Mouse (Mus musculus) midbrain, embryonic 11.5 days (tissue): ENCODE data around the gene Fem1b. TPM values are rescaled to one million over a fixed set of nuclear protein-coding genes. Genes with fewer than 3 reads are reported as not detected.

Source experiments
- ATAC-seq: fragments of 200-750 bp; cut with Nextera tagmentation; 2 replicates; pipeline ENCODE4 v1.8.0; 2017; ENCODE audit warnings: moderate TSS enrichment, moderate library complexity; ENCODE audit not compliant: low FRiP score
- DNase-seq: peaks from one replicate; pipeline ENCODE4 v3.0.0; 2015; ENCODE audit warnings: low spot score; ENCODE audit errors: missing footprints
- H3K27ac ChIP-seq: fragments of 300-500 bp; sonication (generic); 2 replicates; pipeline ENCODE4 v1.5.1; 2014; ENCODE audit warnings: low read depth, low read length
- H3K27me3 ChIP-seq: fragments of 300-500 bp; sonication (generic); 2 replicates; pipeline ENCODE4 v1.6.1; 2014; ENCODE audit warnings: mild to moderate bottlenecking, low read length, moderate library complexity, mixed read lengths; ENCODE audit not compliant: control insufficient read depth, insufficient read depth
- H3K36me3 ChIP-seq: fragments of 300-500 bp; sonication (generic); 2 replicates; pipeline ENCODE4 v1.6.1; 2014; ENCODE audit warnings: mild to moderate bottlenecking, low read length, moderate library complexity, mixed read lengths; ENCODE audit not compliant: control insufficient read depth, insufficient read depth
- H3K4me1 ChIP-seq: fragments of 300-500 bp; sonication (generic); 2 replicates; pipeline ENCODE4 v1.6.1; 2014; ENCODE audit warnings: low read length; ENCODE audit not compliant: control insufficient read depth, insufficient read depth
- H3K4me2 ChIP-seq: fragments of 300-500 bp; sonication (generic); 2 replicates; pipeline ENCODE4 v1.6.1; 2014; ENCODE audit warnings: mild to moderate bottlenecking, moderate library complexity
- H3K4me3 ChIP-seq: fragments of 300-500 bp; sonication (generic); 2 replicates; pipeline ENCODE4 v1.5.1; 2014; ENCODE audit warnings: low read depth, low read length
- H3K9ac ChIP-seq: fragments of 300-500 bp; sonication (generic); 2 replicates; pipeline ENCODE4 v1.6.1; 2014; ENCODE audit warnings: low read length
- H3K9me3 ChIP-seq: fragments of 300-500 bp; sonication (generic); 2 replicates; pipeline ENCODE4 v1.6.1; 2016; ENCODE audit warnings: low read length; ENCODE audit not compliant: control insufficient read depth
- WGBS: fragments of 180-500 bp; shearing (Covaris S2); extraction: QIAGEN DNeasy Blood & Tissue Kit; methylation state at CpG from one replicate; pipeline ENCODE4 v1.1.7; 2014; 5-methylcytosine and 5-hydroxymethylcytosine counted together
- polyA plus RNA-seq: library from polyadenylated mRNA; unstranded; fragments of >200 nt; fragmentation: Nextera tagmentation; extraction: Ambion mirVana; gene quantifications from 2 replicates; pipeline ENCODE4 v1.2.1, GENCODE M21; 2014

The Fem1b gene
- polyA plus RNA-seq, 1 experiment from 2014 or later: 63.7 TPM

DNA sequence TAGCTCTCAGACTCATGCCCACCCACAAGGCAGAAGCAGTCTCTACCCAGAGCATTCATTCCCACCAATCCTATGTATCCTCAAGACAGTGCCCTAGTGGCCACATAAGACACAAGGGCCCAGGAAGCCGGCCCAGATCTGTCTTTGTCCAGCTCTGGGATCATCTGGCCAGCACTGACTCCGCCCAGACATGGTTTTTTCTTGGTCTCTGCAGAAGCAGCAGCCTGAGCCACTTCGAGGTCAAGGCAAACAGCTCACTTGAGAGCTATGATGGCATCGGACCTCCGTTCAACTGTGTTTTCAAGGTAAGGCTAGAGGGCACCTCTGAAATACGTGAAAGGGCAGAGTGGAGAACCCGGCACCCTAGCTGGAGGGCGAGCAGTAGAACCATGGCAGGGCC, 39.0 kb downstream of the Fem1b start:
- whole genome bisulfite sequencing: 87% methylated on average over 8 of the region's 8 CpGs
- ATAC-seq (no peak), DNase-seq (no peak)
- H3K4me2 ChIP-seq: no peak overlapping the region
- no peak overlapping the region for H3K9ac ChIP-seq
- H3K9me3 ChIP-seq: no peaks in the 10 kb centered on the region
- H3K4me1 ChIP-seq: no peaks in the 10 kb centered on the region
- no peaks in the 10 kb centered on the region for H3K36me3 ChIP-seq
- H3K27me3 ChIP-seq: no peaks in the 10 kb centered on the region; the same call in 1 of the 2 replicates
- no peak overlapping the region for H3K27ac ChIP-seq
- H3K4me3 ChIP-seq: no peak overlapping the region

DNA sequence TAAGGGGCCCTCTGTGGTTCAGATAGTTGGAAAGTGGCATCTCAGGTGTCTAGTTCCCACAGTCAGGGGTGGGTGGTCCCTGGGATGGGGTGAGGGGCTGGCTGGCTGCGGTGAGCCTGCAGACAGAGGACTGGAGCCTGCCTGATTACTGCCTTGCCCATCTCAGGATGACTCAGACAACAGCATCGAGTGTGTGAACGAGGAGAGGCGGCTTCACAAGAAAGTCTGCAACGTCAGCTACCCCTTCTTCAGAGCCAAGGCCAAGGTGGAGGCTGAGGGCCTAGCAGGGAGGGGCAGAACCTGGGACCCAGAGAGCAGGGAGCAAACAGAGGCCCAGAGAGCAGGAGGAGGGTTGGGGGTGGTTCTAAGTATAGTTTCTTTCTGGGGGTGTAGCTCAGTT, 43.4 kb downstream of the Fem1b start:
- Histone ChIP-seq H3K4me3 (no peak overlapping the region), H3K36me3 (no peaks in the 10 kb centered on the region), H3K9ac (no peak overlapping the region), H3K4me2 (no peak overlapping the region), H3K27me3 (no peaks in the 10 kb centered on the region; the same call in 1 of the 2 replicates), H3K4me1 (no peaks in the 10 kb centered on the region), H3K27ac (no peak overlapping the region), H3K9me3 (no peaks in the 10 kb centered on the region)
- no peak for DNase-seq
- 85% methylated on average over 5 of the region's 5 CpGs for WGBS
- no peak for ATAC-seq

DNA sequence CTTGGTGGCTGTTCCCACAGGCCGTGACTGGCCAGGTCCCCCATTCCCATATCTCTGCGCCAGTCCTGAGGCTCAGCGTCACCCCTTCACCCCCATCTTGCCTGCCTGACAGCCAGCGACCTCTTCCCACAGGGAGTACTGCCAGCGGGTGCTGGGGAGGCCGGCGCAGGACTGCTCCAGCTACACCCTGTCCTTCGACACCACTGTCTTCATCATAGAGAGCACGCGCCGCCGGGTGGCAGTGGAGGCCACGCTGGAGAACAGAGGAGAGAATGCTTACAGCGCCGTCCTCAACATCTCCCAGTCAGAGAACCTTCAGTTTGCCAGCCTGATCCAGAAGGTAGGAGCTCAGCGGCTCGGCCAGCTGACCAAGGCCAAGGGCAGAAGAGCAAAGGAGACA, 44.3 kb downstream of the Fem1b start:
- H3K27me3 ChIP-seq: no peaks in the 10 kb centered on the region; the same call in 1 of the 2 replicates
- no peak overlapping the region for H3K9ac ChIP-seq
- no peak overlapping the region for H3K4me2 ChIP-seq
- H3K4me3 ChIP-seq: no peak overlapping the region
- H3K27ac ChIP-seq: no peak overlapping the region
- WGBS: 69% methylated on average over 17 of the region's 17 CpGs
- H3K4me1 ChIP-seq: no peaks in the 10 kb centered on the region
- ATAC-seq (no peak), DNase-seq (no peak)
- no peaks in the 10 kb centered on the region for H3K9me3 ChIP-seq
- H3K36me3 ChIP-seq: no peaks in the 10 kb centered on the region

DNA sequence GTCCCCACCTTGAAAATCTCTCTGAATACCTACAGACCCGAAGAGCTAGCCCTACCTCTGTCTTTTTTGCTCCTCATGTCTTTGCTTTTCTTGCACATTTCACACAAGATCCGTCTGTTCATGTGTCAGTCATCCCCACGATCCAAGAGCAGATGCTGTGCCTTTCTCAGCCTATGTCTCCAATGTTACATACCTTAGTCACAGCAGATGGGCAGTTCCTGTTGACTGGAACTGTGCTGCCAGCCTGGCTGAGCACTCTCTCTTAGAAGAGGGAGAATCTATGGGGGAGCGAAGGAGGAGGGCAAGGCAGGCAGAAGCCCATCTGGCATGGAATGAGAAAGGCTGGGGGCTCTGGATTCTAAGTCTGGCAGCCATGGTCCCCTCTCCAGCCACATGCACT, 46.4 kb downstream of the Fem1b start:
- H3K9ac ChIP-seq: no peak overlapping the region
- ATAC-seq (no peak), DNase-seq (peak; percentile 56)
- 79% methylated on average over 4 of the region's 4 CpGs for WGBS
- no peak overlapping the region for H3K4me3 ChIP-seq
- H3K27ac ChIP-seq: no peak overlapping the region
- H3K9me3 ChIP-seq: no peaks in the 10 kb centered on the region
- H3K4me1 ChIP-seq: no peaks in the 10 kb centered on the region
- no peaks in the 10 kb centered on the region for H3K36me3 ChIP-seq
- no peaks in the 10 kb centered on the region; the same call in 1 of the 2 replicates for H3K27me3 ChIP-seq
- H3K4me2 ChIP-seq: no peak overlapping the region

DNA sequence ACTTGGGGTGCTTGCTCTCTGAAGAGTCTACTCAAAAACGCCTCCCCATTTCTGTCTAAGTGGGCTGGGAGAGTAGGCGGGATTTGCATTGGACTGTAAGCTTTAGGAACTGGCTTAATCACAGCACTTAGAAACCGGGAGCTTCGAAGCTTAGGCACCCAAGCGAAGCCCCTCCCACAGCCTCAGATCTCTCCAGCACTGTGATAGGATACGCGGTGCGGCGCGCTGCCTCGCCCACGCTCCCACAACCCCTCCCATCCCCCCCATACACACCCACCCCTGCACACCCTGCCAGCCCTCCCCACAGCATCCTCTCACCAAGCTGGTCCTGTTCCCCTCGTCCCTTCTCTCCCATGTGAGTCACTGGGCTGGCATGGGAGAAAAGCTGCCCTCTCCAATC, 48.3 kb downstream of the Fem1b start:
- H3K36me3 ChIP-seq: no peaks in the 10 kb centered on the region
- no peak overlapping the region for H3K4me3 ChIP-seq
- ATAC-seq: no peak
- H3K27me3 ChIP-seq: no peaks in the 10 kb centered on the region; the same call in 1 of the 2 replicates
- no peaks in the 10 kb centered on the region for H3K9me3 ChIP-seq
- H3K4me1 ChIP-seq: no peaks in the 10 kb centered on the region
- DNase-seq: peak; percentile 85
- no peak overlapping the region; the same call in 1 of the 2 replicates for H3K4me2 ChIP-seq
- H3K27ac ChIP-seq: no peak overlapping the region
- WGBS: 15% methylated on average over 13 of the region's 13 CpGs
- H3K9ac ChIP-seq: no peak overlapping the region

DNA sequence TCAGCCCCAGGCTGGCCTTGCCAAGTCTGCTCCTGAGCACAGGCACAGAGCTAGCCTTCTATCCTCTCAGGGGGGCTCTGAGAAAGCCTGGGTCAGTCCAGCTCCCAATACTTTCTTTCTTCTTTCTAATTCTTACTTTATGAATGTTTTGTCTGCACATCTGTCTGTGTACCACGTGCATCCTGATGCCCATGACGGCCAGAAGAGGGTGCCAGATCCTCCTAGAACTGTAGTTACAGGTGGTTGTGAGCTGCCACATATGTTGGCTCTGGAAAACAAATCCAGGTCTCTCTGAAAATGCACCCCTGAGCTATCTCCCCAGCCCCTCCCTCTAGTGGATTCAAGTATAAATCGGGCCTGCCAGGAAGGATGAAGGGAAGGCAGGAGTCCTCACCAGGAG, 52.1 kb downstream of the Fem1b start:
- no peaks in the 10 kb centered on the region for H3K27me3 ChIP-seq
- no peak overlapping the region for H3K4me2 ChIP-seq
- WGBS: 61% methylated on average over 3 of the region's 3 CpGs
- no peak overlapping the region for H3K4me3 ChIP-seq
- H3K9me3 ChIP-seq: no peaks in the 10 kb centered on the region
- H3K36me3 ChIP-seq: no peaks in the 10 kb centered on the region
- H3K27ac ChIP-seq: no peak overlapping the region
- DNase-seq: no peak
- H3K4me1 ChIP-seq: no peaks in the 10 kb centered on the region
- no peak overlapping the region for H3K9ac ChIP-seq
- ATAC-seq: no peak

DNA sequence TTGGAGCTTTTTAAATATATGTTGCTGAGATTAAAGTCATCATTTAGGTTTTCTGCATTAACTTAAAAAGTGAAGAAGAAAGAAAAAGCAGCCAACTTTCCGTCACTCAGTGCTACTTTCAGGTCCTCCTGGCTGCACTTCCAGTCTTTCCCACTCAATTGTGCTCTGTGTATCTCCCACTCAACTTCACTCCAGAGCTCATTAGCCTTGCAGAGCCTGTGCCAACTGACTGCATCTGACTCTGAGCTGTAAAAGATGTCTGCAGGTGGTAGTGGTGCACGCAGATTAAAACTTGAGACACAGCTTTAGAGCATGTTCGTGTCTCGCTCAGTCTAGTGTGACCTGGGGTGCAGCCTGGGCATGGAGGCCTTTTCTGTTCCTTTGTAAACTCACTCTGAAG, 53.4 kb downstream of the Fem1b start:
- 71% methylated on average over 4 of the region's 4 CpGs for WGBS
- H3K4me2 ChIP-seq: no peak overlapping the region
- H3K9ac ChIP-seq: no peak overlapping the region
- H3K4me3 ChIP-seq: no peak overlapping the region
- H3K4me1 ChIP-seq: no peaks in the 10 kb centered on the region
- no peaks in the 10 kb centered on the region for H3K9me3 ChIP-seq
- ATAC-seq (no peak), DNase-seq (no peak)
- H3K27ac ChIP-seq: no peak overlapping the region
- no peaks in the 10 kb centered on the region for H3K36me3 ChIP-seq
- H3K27me3 ChIP-seq: no peaks in the 10 kb centered on the region

DNA sequence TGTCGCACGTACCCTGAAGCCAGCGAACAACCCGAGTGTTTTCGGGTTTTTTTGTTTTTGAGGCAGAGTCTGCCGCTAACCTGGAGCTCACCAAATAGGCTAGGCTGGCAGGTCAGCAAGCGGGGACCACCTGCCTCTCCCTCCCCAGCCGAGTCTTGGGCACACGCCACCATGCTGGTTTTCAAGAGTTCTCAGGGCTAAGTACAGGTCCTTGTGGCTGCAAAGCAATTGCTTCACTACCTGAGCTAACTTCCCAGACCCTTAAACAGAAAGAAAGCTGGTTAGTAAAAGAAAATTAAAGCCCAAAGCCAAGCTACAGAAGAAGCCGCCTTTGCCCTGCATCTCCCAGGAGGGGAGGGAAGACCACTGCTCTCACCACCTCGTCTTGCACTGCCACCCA, 61.4 kb downstream of the Fem1b start:
- Histone ChIP-seq H3K4me2 (no peak overlapping the region), H3K27ac (no peak overlapping the region), H3K9me3 (no peaks in the 10 kb centered on the region), H3K27me3 (no peaks in the 10 kb centered on the region), H3K36me3 (no peaks in the 10 kb centered on the region), H3K4me3 (no peak overlapping the region), H3K9ac (no peak overlapping the region), H3K4me1 (no peaks in the 10 kb centered on the region)
- DNase-seq (no peak), ATAC-seq (no peak)
- 86% methylated on average over 11 of the region's 11 CpGs for WGBS

DNA sequence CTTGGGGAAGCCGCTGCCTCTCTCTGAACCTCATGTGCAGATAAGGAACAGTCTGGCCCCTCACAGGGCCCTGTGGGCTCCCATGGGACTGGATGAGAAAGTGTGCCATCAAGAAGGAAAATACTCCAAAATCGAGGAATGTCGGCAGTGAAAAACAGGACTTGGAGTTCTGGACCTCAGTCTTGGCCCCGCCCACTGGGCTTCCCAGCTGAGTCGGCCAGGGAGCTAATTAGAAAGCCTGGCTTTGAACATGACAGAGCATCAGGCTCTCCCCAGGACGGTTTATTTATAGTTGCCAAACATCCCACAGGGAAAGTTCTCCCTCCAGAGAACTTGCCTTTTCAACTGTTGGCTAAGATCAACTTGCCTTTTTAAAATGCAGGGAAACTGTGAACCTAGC, 62.1 kb downstream of the Fem1b start:
- H3K27ac ChIP-seq: no peak overlapping the region

DNA sequence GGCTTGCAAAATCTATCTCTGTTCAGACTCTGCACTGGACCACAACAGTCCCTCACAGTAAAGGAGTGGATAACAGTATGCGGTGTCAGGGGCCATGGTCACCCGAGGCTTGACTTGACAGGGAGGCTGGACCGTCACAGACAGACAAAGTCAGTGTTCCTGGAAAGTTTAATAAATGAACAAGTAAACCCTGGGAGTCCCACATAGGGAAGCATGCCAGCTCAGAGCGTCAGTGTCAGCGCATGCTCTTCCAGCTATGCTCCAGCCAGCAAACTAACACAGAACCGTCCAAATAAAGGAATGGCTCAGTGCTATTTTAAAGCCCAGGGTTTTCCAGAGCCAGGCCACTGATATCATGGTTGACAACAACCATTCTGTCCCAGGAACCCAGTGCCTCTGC, 65.1 kb downstream of the Fem1b start:
- no peak overlapping the region for H3K4me3 ChIP-seq
- 86% methylated on average over 6 of the region's 6 CpGs for WGBS
- no peaks in the 10 kb centered on the region for H3K27me3 ChIP-seq
- no peaks in the 10 kb centered on the region for H3K36me3 ChIP-seq
- no peaks in the 10 kb centered on the region for H3K4me1 ChIP-seq
- H3K9ac ChIP-seq: no peak overlapping the region
- ATAC-seq (no peak), DNase-seq (no peak)
- no peaks in the 10 kb centered on the region for H3K9me3 ChIP-seq
- no peak overlapping the region for H3K4me2 ChIP-seq
- no peak overlapping the region for H3K27ac ChIP-seq

More for the DNA sequence above, 62.1 kb downstream of the Fem1b start:
- ATAC-seq (no peak), DNase-seq (no peak)
- no peak overlapping the region for H3K9ac ChIP-seq
- 67% methylated on average over 6 of the region's 6 CpGs for WGBS
- no peak overlapping the region for H3K4me2 ChIP-seq
- no peaks in the 10 kb centered on the region for H3K36me3 ChIP-seq
- no peaks in the 10 kb centered on the region for H3K27me3 ChIP-seq
- H3K4me1 ChIP-seq: no peaks in the 10 kb centered on the region
- H3K4me3 ChIP-seq: no peak overlapping the region
- no peaks in the 10 kb centered on the region for H3K9me3 ChIP-seq
